Mouse (Mus musculus) embryonic facial prominence, embryonic 12.5 days (tissue): ENCODE data around the gene Paf1. TPM values are rescaled to one million over a fixed set of nuclear protein-coding genes. Genes with fewer than 3 reads are reported as not detected.

Experiments used
- ATAC-seq: fragments of 200-750 bp; cut with Nextera tagmentation; 2 replicates; pipeline ENCODE4 v1.8.0; 2017; ENCODE audit not compliant: insufficient number of reproducible peaks, insufficient read depth, low FRiP score, low TSS enrichment
- H3K27ac ChIP-seq: fragments of 300-500 bp; sonication (generic); 2 replicates; pipeline ENCODE4 v1.5.1; 2016; ENCODE audit warnings: mild to moderate bottlenecking
- H3K27me3 ChIP-seq: fragments of 300-500 bp; sonication (generic); 2 replicates; pipeline ENCODE4 v1.6.1; 2016; ENCODE audit warnings: mild to moderate bottlenecking, moderate library complexity
- H3K36me3 ChIP-seq: fragments of 300-500 bp; sonication (generic); 2 replicates; pipeline ENCODE4 v1.6.1; 2016; ENCODE audit warnings: mild to moderate bottlenecking
- H3K4me1 ChIP-seq: fragments of 300-500 bp; sonication (generic); 2 replicates; pipeline ENCODE4 v1.6.1; 2016
- H3K4me2 ChIP-seq: fragments of 300-500 bp; sonication (generic); replicated peaks from 2 replicates; pipeline ENCODE4 v1.6.1; 2016; ENCODE audit warnings: mild to moderate bottlenecking, moderate library complexity
- H3K4me3 ChIP-seq: fragments of 300-500 bp; sonication (generic); 2 replicates; pipeline ENCODE4 v1.5.1; 2016; ENCODE audit warnings: mild to moderate bottlenecking
- H3K9ac ChIP-seq: fragments of 300-500 bp; sonication (generic); 2 replicates; pipeline ENCODE4 v1.6.1; 2016; ENCODE audit warnings: mild to moderate bottlenecking, moderate library complexity
- H3K9me3 ChIP-seq: fragments of 300-500 bp; sonication (generic); 2 replicates; pipeline ENCODE4 v1.6.1; 2016; ENCODE audit warnings: mild to moderate bottlenecking, moderate library complexity
- WGBS: fragments of 180-500 bp; shearing (Covaris S2); methylation state at CpG from one replicate; pipeline ENCODE4 v1.1.7; 2016; 5-methylcytosine and 5-hydroxymethylcytosine counted together
- polyA plus RNA-seq: library from polyadenylated mRNA; unstranded; fragments of >200 nt; fragmentation: Nextera tagmentation; extraction: Ambion mirVana; gene quantifications from 2 replicates; pipeline ENCODE4 v1.2.1, GENCODE M21; 2016

The Paf1 gene
- polyA plus RNA-seq, 1 experiment from 2014 or later: 82.2 TPM

DNA sequence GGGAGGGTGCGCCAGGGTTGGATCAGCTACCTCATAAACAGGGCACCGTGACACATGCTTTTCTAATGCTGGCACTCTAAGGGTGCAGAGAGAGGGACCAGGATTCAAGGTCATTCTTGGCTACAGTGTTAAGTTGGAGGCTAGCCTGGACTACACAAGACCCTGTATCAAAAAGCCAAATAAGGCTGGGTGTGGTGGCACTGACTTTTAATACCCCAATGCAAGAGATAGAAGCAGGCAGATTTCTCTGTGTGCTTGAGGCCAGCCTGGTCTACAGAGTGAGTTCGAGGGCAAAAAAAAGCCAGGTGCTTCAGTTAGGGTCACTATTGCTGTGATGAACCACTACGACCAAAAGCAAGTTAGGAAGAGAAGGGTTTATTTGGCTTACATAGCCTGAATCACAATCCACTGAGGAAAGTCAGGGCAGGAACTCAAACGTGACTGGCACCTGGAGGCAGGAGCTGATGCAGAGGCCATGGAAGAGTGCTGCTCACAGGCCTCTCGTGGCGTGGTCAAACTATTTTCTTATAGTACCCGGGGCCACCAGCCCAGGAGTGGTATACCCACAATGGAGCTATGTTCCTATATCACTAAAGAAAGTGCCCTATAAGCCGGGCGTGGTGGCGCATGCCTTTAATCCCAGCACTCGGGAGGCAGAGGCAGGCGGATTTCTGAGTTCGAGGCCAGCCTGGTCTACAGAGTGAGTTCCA, 49.2 kb downstream of the Paf1 start:
- no peak for ATAC-seq
- Histone ChIP-seq H3K4me1 (0 out of 2 replicates have a peak, but pooled peaks cover 4% of the 10 kb centered on the region), H3K9me3 (no peaks in the 10 kb centered on the region), H3K27me3 (no peaks in the 10 kb centered on the region), H3K4me2 (no peak overlapping the region), H3K27ac (no peak overlapping the region), H3K9ac (no peak overlapping the region), H3K4me3 (no peak overlapping the region), H3K36me3 (no peaks in the 10 kb centered on the region)
- 91% methylated on average over 12 of the region's 14 CpGs for WGBS

DNA sequence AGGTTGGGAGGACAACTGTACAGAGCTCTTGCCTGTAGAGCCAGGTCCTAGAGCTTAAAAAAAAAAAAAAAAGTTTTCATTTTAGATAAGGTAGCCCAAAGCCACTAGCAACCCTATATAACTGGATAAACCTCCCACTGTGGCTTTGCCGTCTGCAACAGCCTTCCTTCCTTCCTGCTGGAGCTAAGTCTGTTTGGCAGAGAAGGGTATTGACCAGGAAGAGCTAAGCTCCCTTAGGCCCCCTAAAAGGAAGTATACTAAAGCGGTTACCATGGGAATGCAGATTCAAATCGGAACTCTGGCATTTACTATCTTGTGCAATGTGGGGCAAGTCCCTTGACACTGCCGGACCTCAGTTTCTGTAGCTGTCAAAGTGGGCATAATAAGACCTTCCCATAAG, 49.9 kb downstream of the Paf1 start:
- Histone ChIP-seq H3K4me3 (no peak overlapping the region), H3K9me3 (no peaks in the 10 kb centered on the region), H3K9ac (no peak overlapping the region), H3K36me3 (no peaks in the 10 kb centered on the region), H3K27me3 (no peaks in the 10 kb centered on the region), H3K4me2 (no peak overlapping the region), H3K27ac (no peak overlapping the region), H3K4me1 (no peaks in the 10 kb centered on the region)
- ATAC-seq: no peak
- 62% methylated on average over 4 of the region's 4 CpGs for WGBS

GRCm38 (mm10) chr7:28444344-28444974, 51.7 kb downstream of the Paf1 start:
- 82% methylated on average over 13 of the region's 13 CpGs for WGBS
- H3K4me3 ChIP-seq: no peak overlapping the region
- H3K9ac ChIP-seq: no peak overlapping the region
- ATAC-seq: no peak
- no peaks in the 10 kb centered on the region for H3K9me3 ChIP-seq
- H3K27me3 ChIP-seq: no peaks in the 10 kb centered on the region
- no peaks in the 10 kb centered on the region for H3K4me1 ChIP-seq
- H3K27ac ChIP-seq: no peak overlapping the region
- H3K36me3 ChIP-seq: no peaks in the 10 kb centered on the region
- H3K4me2 ChIP-seq: no peak overlapping the region

GRCm38 (mm10) chr7:28446446-28446845, 53.7 kb downstream of the Paf1 start:
- Histone ChIP-seq H3K4me1 (no peaks in the 10 kb centered on the region), H3K9ac (no peak overlapping the region), H3K36me3 (no peaks in the 10 kb centered on the region), H3K9me3 (no peaks in the 10 kb centered on the region), H3K4me2 (no peak overlapping the region), H3K27me3 (no peaks in the 10 kb centered on the region), H3K4me3 (no peak overlapping the region), H3K27ac (no peak overlapping the region)
- WGBS: 6% methylated on average over 12 of the region's 12 CpGs
- no peak for ATAC-seq

GRCm38 (mm10) chr7:28447101-28447830, 54.5 kb downstream of the Paf1 start:
- H3K4me1 ChIP-seq: no peaks in the 10 kb centered on the region
- no peak overlapping the region for H3K9ac ChIP-seq
- no peak overlapping the region for H3K4me3 ChIP-seq
- H3K36me3 ChIP-seq: no peaks in the 10 kb centered on the region
- ATAC-seq: no peak
- WGBS: 20% methylated on average over 12 of the region's 12 CpGs
- H3K9me3 ChIP-seq: no peaks in the 10 kb centered on the region
- H3K27ac ChIP-seq: no peak overlapping the region
- H3K4me2 ChIP-seq: no peak overlapping the region
- no peaks in the 10 kb centered on the region for H3K27me3 ChIP-seq

GRCm38 (mm10) chr7:28447865-28448820, 55.4 kb downstream of the Paf1 start:
- Histone ChIP-seq H3K4me3 (no peak overlapping the region), H3K36me3 (no peaks in the 10 kb centered on the region), H3K9me3 (no peaks in the 10 kb centered on the region), H3K9ac (no peak overlapping the region), H3K27ac (no peak overlapping the region), H3K27me3 (no peaks in the 10 kb centered on the region), H3K4me2 (no peak overlapping the region), H3K4me1 (peaks cover 8% of the 10 kb centered on the region)
- no peak for ATAC-seq
- WGBS: 64% methylated on average over 13 of the region's 13 CpGs

Other genes with a start within 250 kb of the Paf1 start
- 155 TPM in 2 replicates for gene Fbl, start 223.2 kb upstream of the Paf1 start, polyA plus RNA-seq
- 18.3 and 19.8 TPM in 2 replicates for gene Dyrk1b, start 213.5 kb upstream of the Paf1 start, polyA plus RNA-seq
- gene Eid2, start 125.1 kb upstream of the Paf1 start, polyA plus RNA-seq: 10.3 and 18.2 TPM in 2 replicates
- 19.2 and 19.5 TPM in 2 replicates for gene Eid2b, start 115.2 kb upstream of the Paf1 start, polyA plus RNA-seq
- gene Selenov, start 101.8 kb upstream of the Paf1 start, polyA plus RNA-seq: not detected in 2 replicates
- 3.5 and 3.7 TPM in 2 replicates for gene Dll3, start 90.7 kb upstream of the Paf1 start, polyA plus RNA-seq
- gene Timm50, start 80.9 kb upstream of the Paf1 start, polyA plus RNA-seq: 162 and 170 TPM in 2 replicates
- gene Supt5, start 54.2 kb upstream of the Paf1 start, polyA plus RNA-seq: 106 TPM in 2 replicates
- 836 and 855 TPM in 2 replicates for gene Rps16, start 42.3 kb upstream of the Paf1 start, polyA plus RNA-seq
- gene Plekhg2, start 20.4 kb upstream of the Paf1 start, polyA plus RNA-seq: 114 and 121 TPM in 2 replicates
- gene Zfp36, start 12.7 kb upstream of the Paf1 start, polyA plus RNA-seq: 7.8 and 8.6 TPM in 2 replicates
- 51.1 and 52.0 TPM in 2 replicates for gene Med29, start 243 bp upstream of the Paf1 start, polyA plus RNA-seq
- 7.5 and 8.3 TPM in 2 replicates for gene Gmfg, start 44.5 kb downstream of the Paf1 start, polyA plus RNA-seq
- 9.9 and 10.7 TPM in 2 replicates for gene Lrfn1, start 59.0 kb downstream of the Paf1 start, polyA plus RNA-seq
- gene Ifnl2, start 117.5 kb downstream of the Paf1 start, polyA plus RNA-seq: not detected in 2 replicates
- gene Ifnl3, start 129.9 kb downstream of the Paf1 start, polyA plus RNA-seq: not detected in 2 replicates
- gene Sycn, start 147.9 kb downstream of the Paf1 start, polyA plus RNA-seq: not detected in 2 replicates
- gene Nccrp1, start 154.3 kb downstream of the Paf1 start, polyA plus RNA-seq: not detected in 2 replicates
- gene Samd4b, start 205.2 kb downstream of the Paf1 start, polyA plus RNA-seq: 36.6 and 36.8 TPM in 2 replicates
- gene Pak4, start 205.2 kb downstream of the Paf1 start, polyA plus RNA-seq: 43.4 and 44.1 TPM in 2 replicates
- gene Acp7, start 238.4 kb downstream of the Paf1 start, polyA plus RNA-seq: 0.18 TPM in 1 of 2 replicates, not detected in the other